Mouse (Mus musculus): ENCODE measurements around the gene Atp8b3. TPM values are rescaled to one million over a fixed set of nuclear protein-coding genes. Genes with fewer than 3 reads are reported as not detected.

The Atp8b3 gene
- polyA plus RNA-seq, 1 experiment from 2014 or later, result not detected

DNA sequence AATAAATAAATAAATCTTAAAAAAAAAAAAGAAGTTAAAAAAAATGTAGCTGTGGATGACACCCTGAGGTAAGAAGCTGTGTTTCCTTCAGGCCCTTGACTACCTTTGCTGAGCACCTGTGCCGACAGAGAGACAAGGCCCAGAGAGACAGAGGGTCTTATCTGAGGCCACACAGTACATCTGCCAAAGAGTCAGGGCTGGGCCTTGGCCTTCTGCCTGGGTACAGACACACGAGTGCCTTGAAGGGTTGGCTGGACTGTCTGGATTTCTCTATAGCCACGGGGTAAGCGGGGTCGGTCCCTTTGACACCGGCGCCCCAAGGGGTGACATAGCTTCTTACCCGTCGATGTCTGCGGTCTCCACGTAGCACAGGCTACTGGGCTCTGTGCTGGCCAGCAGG lies 6.1 kb downstream of the Atp8b3 start:
- ATAC-seq (peak; percentile 18; the same call in 1 of the 2 replicates), DNase-seq (peak; percentile 42)
- H3K4me2 ChIP-seq (ENCODE audit: low read depth, low read length), result peak overlapping the region; percentile 16; the same call in 1 of the 2 replicates
- WGBS (ENCODE audit: insufficient replicate concordance), result 81% methylated on average over 11 of the region's 11 CpGs
- H3K9me3 ChIP-seq (ENCODE audit: low read length), result no peaks in the 10 kb centered on the region
- no peak overlapping the region for H3K4me3 ChIP-seq (ENCODE audit: low read depth, low read length)
- H3K36me3 ChIP-seq (replicated peaks; ENCODE audit: insufficient read depth, low read length), result no peaks in the 10 kb centered on the region
- no peak overlapping the region for H3K27ac ChIP-seq (ENCODE audit: low read depth)
- H3K4me1 ChIP-seq (ENCODE audit: insufficient read depth), result peaks cover 35% of the 10 kb centered on the region
- 0 out of 2 replicates have a peak, but pooled peaks cover 4% of the 10 kb centered on the region for H3K27me3 ChIP-seq (ENCODE audit: insufficient read depth, low read length)
- H3K9ac ChIP-seq (replicated peaks), result no peak overlapping the region
- TF ChIP-seq CTCF (IDR thresholded peaks at IDR 0.05; ENCODE audit: low read depth) (no peak), EP300 (IDR thresholded peaks at IDR 0.05; ENCODE audit: low read depth) (no peak)

DNA sequence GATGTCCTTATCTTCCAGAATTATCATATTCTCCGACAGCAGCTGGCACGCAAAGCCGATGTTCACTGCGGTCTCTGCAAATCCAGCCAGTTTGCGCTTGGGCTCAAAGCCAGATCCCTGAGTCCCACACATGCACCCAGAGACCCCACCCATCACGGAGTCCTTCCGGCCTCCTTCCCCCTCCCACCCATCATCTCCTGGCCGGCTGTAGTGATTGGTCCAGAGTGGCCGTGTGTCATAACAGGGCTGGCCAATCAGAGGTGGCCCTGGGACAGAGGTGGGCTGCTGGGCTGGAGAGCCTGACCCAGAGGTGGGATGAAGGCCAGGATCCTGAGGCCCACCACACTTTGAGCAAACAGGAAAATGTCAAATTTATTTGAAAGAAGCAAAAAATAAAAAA lies 12.8 kb downstream of the Atp8b3 start:
- H3K4me2 ChIP-seq (ENCODE audit: low read depth, low read length), result no peak overlapping the region
- no peaks in the 10 kb centered on the region for H3K36me3 ChIP-seq (replicated peaks; ENCODE audit: insufficient read depth, low read length)
- no peak overlapping the region for H3K4me3 ChIP-seq (ENCODE audit: low read depth, low read length)
- no peaks in the 10 kb centered on the region for H3K4me1 ChIP-seq (ENCODE audit: insufficient read depth)
- H3K9me3 ChIP-seq (ENCODE audit: low read length), result no peaks in the 10 kb centered on the region
- DNase-seq (no peak), ATAC-seq (no peak)
- no peak overlapping the region for H3K27ac ChIP-seq (ENCODE audit: low read depth)
- H3K27me3 ChIP-seq (ENCODE audit: insufficient read depth, low read length), result no peaks in the 10 kb centered on the region; the same call in 1 of the 2 replicates
- no peak overlapping the region for H3K9ac ChIP-seq (replicated peaks)
- WGBS (ENCODE audit: insufficient replicate concordance), result 49% methylated on average over 9 of the region's 9 CpGs
- TF ChIP-seq CTCF (IDR thresholded peaks at IDR 0.05; ENCODE audit: low read depth), result no peak
- no peak for TF ChIP-seq EP300 (IDR thresholded peaks at IDR 0.05; ENCODE audit: low read depth)

DNA sequence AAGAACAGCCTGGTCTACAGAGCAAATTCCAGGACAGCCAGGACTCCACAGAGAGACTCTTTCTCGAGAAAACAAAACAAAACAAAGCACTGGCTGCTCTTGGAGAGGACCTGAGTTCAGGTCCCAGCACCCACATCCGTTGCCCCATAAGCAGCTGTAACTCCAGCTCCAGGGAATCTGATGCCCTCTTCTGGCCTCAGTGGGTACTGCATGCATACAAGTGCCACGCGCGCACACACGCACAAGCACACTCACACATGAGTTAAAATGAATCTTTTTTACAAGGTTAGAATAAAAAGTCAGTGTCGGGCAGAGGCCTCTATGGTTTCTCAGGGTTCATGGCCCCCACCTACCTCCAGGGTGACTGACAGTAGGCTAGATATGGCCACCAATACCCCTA lies 15.6 kb downstream of the Atp8b3 start:
- H3K4me2 ChIP-seq (ENCODE audit: low read depth, low read length), result no peak overlapping the region
- no peak for ATAC-seq
- H3K4me1 ChIP-seq (ENCODE audit: insufficient read depth), result no peaks in the 10 kb centered on the region
- 92% methylated on average over 7 of the region's 7 CpGs for WGBS (ENCODE audit: insufficient replicate concordance)
- peaks cover 4% of the 10 kb centered on the region; the same call in 1 of the 2 replicates for H3K9me3 ChIP-seq (ENCODE audit: low read length)
- no peaks in the 10 kb centered on the region; the same call in 1 of the 2 replicates for H3K27me3 ChIP-seq (ENCODE audit: insufficient read depth, low read length)
- TF ChIP-seq CTCF (IDR thresholded peaks at IDR 0.05; ENCODE audit: low read depth), result peak; percentile 72
- no peak for TF ChIP-seq EP300 (IDR thresholded peaks at IDR 0.05; ENCODE audit: low read depth)
- H3K27ac ChIP-seq (ENCODE audit: low read depth), result no peak overlapping the region
- no peak overlapping the region for H3K4me3 ChIP-seq (ENCODE audit: low read depth, low read length)
- no peak overlapping the region for H3K9ac ChIP-seq (replicated peaks)
- no peaks in the 10 kb centered on the region for H3K36me3 ChIP-seq (replicated peaks; ENCODE audit: insufficient read depth, low read length)
- DNase-seq, result no peak

DNA sequence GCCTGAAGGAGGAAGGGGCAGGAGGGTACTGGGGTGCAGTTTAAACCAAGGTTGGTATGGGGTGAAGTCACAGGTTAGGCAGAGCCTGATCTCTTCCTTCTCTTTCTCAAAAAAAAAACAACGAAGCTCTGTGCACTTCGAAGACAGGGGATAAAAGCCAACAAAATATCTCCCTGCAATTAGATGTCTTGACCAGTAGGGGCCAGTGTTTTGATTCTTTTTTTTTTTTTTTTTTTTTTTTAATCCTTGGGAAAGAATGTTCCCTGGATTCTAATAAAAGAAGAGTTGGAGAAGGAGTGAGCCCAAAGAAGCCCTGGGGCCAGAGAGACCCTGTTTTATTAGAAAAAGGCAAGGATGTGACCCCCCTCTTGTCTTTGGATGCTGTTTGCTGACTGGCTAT lies 19.6 kb downstream of the Atp8b3 start:
- DNase-seq (no peak), ATAC-seq (no peak)
- Histone ChIP-seq H3K27me3 (ENCODE audit: insufficient read depth, low read length) (peaks cover 8% of the 10 kb centered on the region), H3K9ac (replicated peaks) (no peak overlapping the region), H3K4me3 (ENCODE audit: low read depth, low read length) (no peak overlapping the region), H3K4me2 (ENCODE audit: low read depth, low read length) (no peak overlapping the region), H3K4me1 (ENCODE audit: insufficient read depth) (no peaks in the 10 kb centered on the region), H3K36me3 (replicated peaks; ENCODE audit: insufficient read depth, low read length) (no peaks in the 10 kb centered on the region), H3K9me3 (ENCODE audit: low read length) (peaks cover 4% of the 10 kb centered on the region; the same call in 1 of the 2 replicates), H3K27ac (ENCODE audit: low read depth) (no peak overlapping the region)
- whole genome bisulfite sequencing (ENCODE audit: insufficient replicate concordance), result 53% methylated on average over 2 of the region's 2 CpGs
- TF ChIP-seq CTCF (IDR thresholded peaks at IDR 0.05; ENCODE audit: low read depth) (peak; percentile 48), EP300 (IDR thresholded peaks at IDR 0.05; ENCODE audit: low read depth) (no peak)

DNA sequence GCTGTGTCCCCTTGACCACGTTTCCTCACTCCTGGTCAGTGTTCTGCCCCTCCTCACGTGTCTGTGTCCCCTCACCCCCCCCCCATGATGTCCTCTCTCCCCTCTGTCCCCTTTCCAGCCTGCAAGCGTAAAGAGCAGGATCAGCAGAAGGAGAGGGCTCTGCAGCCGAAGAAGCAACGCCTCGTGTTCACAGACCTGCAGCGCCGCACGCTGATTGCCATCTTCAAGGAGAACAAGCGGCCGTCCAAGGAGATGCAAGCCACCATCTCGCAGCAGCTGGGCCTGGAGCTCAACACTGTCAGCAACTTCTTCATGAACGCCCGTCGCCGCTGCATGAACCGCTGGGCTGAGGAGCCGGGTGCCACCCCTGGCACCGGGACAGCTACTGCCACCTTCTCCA lies 25.2 kb downstream of the Atp8b3 start:
- ATAC-seq, result no peak
- 20% methylated on average over 19 of the region's 19 CpGs for WGBS (ENCODE audit: insufficient replicate concordance)
- no peak overlapping the region for H3K9ac ChIP-seq (replicated peaks)
- DNase-seq, result no peak
- peaks cover 42% of the 10 kb centered on the region for H3K27me3 ChIP-seq (ENCODE audit: insufficient read depth, low read length)
- no peak overlapping the region for H3K4me3 ChIP-seq (ENCODE audit: low read depth, low read length)
- no peak overlapping the region for H3K4me2 ChIP-seq (ENCODE audit: low read depth, low read length)
- no peak overlapping the region for H3K27ac ChIP-seq (ENCODE audit: low read depth)
- no peaks in the 10 kb centered on the region for H3K36me3 ChIP-seq (replicated peaks; ENCODE audit: insufficient read depth, low read length)
- no peaks in the 10 kb centered on the region for H3K9me3 ChIP-seq (ENCODE audit: low read length)
- TF ChIP-seq EP300 (IDR thresholded peaks at IDR 0.05; ENCODE audit: low read depth) (no peak), CTCF (IDR thresholded peaks at IDR 0.05; ENCODE audit: low read depth) (no peak)
- peaks cover 5% of the 10 kb centered on the region; the same call in 1 of the 2 replicates for H3K4me1 ChIP-seq (ENCODE audit: insufficient read depth)

DNA sequence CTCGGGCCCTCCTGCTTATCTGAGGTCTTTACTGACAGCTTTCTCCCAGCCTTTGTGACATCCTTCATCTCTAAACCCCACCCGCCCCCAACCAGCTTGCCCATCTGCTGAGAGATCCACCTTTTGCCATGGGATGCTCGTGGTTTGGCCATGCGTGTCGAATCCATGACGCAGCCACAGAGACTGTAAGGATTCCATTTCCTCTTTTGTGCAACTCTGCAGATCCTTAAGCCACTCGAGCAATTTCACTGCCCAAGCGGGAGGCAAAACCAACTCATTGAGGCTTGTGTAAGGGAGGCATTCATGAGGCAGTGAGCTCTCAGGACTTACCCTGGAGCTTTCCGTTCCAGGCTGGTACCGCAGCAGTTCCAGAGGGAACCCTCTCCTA lies 28.7 kb downstream of the Atp8b3 start:
- no peak for DNase-seq
- H3K27me3 ChIP-seq (ENCODE audit: insufficient read depth, low read length), result peaks cover 68% of the 10 kb centered on the region
- peak overlapping the region; percentile 84; the same call in 1 of the 2 replicates for H3K4me2 ChIP-seq (ENCODE audit: low read depth, low read length)
- H3K4me3 ChIP-seq (ENCODE audit: low read depth, low read length), result no peak overlapping the region
- TF ChIP-seq CTCF (IDR thresholded peaks at IDR 0.05; ENCODE audit: low read depth) (no peak), EP300 (IDR thresholded peaks at IDR 0.05; ENCODE audit: low read depth) (no peak)
- ATAC-seq, result no peak
- no peaks in the 10 kb centered on the region for H3K36me3 ChIP-seq (replicated peaks; ENCODE audit: insufficient read depth, low read length)
- 42% methylated on average over 10 of the region's 10 CpGs for whole genome bisulfite sequencing (ENCODE audit: insufficient replicate concordance)
- H3K27ac ChIP-seq (ENCODE audit: low read depth), result no peak overlapping the region
- no peaks in the 10 kb centered on the region for H3K9me3 ChIP-seq (ENCODE audit: low read length)
- no peak overlapping the region for H3K9ac ChIP-seq (replicated peaks)
- H3K4me1 ChIP-seq (ENCODE audit: insufficient read depth), result peaks cover 5% of the 10 kb centered on the region; the same call in 1 of the 2 replicates

All from liver, postnatal 0 days (tissue).